Mouse (Mus musculus): ENCODE measurements around the gene Nckipsd. TPM values are rescaled to one million over a fixed set of nuclear protein-coding genes. Genes with fewer than 3 reads are reported as not detected.

Nckipsd gene
- polyA plus RNA-seq, 1 experiment = 8.7 TPM

DNA sequence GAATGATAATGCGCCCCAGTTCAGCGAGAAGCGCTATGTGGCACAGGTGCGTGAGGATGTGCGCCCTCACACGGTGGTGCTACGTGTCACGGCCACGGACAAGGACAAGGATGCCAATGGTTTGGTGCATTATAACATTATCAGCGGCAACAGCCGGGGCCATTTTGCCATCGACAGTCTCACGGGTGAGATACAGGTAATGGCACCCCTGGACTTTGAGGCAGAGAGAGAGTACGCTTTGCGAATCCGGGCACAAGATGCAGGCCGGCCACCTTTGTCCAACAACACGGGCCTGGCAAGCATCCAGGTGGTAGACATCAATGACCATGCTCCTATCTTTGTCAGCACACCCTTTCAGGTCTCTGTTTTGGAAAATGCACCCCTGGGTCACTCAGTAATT is 19.7 kb downstream of the Nckipsd start:
- no peak overlapping the region for H3K4me3 ChIP-seq (ENCODE audit: insufficient read depth, low read length)
- no peaks in the 10 kb centered on the region for H3K4me1 ChIP-seq (ENCODE audit: control insufficient read depth, insufficient read depth, low read length)
- TF ChIP-seq CTCF (IDR thresholded peaks at IDR 0.05; ENCODE audit: borderline replicate concordance, insufficient read depth, low read length) (no peak), POLR2A (IDR thresholded peaks at IDR 0.05; ENCODE audit: low read depth, low read length) (no peak)
- no peak overlapping the region for H3K27ac ChIP-seq (ENCODE audit: insufficient read depth, low read length)

DNA sequence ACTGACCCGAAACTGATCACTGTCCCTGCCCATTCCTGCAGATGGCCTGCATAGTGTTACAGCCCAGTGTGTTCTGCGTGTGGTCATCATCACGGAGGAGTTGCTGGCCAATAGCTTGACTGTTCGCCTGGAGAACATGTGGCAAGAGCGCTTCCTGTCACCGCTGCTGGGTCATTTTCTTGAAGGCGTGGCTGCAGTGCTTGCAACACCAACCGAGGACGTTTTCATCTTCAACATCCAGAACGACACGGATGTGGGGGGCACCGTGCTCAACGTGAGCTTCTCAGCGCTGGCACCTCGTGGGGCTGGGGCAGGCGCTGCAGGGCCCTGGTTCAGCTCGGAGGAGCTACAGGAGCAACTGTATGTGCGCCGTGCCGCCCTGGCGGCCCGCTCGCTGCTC is 23.5 kb downstream of the Nckipsd start:
- TF ChIP-seq CTCF (IDR thresholded peaks at IDR 0.05; ENCODE audit: borderline replicate concordance, insufficient read depth, low read length) = no peak
- TF ChIP-seq POLR2A (IDR thresholded peaks at IDR 0.05; ENCODE audit: low read depth, low read length) = no peak
- Histone ChIP-seq H3K27ac (ENCODE audit: insufficient read depth, low read length) (no peak overlapping the region), H3K4me1 (ENCODE audit: control insufficient read depth, insufficient read depth, low read length) (no peaks in the 10 kb centered on the region), H3K4me3 (ENCODE audit: insufficient read depth, low read length) (peak overlapping the region; percentile 48; the same call in 1 of the 2 replicates)

DNA sequence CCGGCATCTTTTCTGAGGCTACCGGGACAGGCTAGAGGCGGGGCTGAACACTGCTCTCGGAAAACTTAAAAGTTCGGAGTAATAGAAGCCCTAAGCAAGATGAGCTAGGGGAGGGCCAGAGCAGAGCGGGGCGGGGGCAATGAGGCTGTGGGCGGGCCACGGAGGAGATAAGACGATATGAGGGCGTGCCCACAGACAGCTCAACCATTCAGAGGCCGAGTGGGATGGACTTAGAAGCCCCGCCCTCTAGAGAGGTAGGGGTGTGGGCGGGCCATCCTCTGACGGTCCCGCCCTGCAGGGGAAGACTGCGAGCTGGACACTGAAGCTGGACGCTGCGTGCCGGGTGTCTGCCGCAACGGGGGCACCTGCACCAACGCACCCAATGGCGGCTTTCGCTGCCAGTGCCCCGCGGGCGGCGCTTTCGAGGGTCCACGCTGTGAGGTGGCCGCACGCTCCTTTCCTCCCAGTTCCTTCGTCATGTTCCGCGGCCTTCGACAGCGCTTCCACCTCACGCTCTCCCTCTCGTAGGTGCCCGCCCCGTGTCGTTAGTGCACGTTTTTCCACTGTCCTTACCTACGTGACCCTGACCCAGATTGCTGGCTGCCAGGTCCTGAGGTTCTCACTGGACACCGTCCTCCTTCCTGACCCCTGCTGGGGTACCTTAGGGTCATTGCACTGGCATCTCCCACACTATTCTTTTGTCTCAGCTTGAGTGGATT is 24.4 kb downstream of the Nckipsd start:
- H3K4me3 ChIP-seq (ENCODE audit: insufficient read depth, low read length) = peak overlapping the region; percentile 48
- H3K4me1 ChIP-seq (ENCODE audit: control insufficient read depth, insufficient read depth, low read length) = no peaks in the 10 kb centered on the region
- no peak overlapping the region for H3K27ac ChIP-seq (ENCODE audit: insufficient read depth, low read length)
- TF ChIP-seq POLR2A (IDR thresholded peaks at IDR 0.05; ENCODE audit: low read depth, low read length) (no peak), CTCF (IDR thresholded peaks at IDR 0.05; ENCODE audit: borderline replicate concordance, insufficient read depth, low read length) (no peak)

DNA sequence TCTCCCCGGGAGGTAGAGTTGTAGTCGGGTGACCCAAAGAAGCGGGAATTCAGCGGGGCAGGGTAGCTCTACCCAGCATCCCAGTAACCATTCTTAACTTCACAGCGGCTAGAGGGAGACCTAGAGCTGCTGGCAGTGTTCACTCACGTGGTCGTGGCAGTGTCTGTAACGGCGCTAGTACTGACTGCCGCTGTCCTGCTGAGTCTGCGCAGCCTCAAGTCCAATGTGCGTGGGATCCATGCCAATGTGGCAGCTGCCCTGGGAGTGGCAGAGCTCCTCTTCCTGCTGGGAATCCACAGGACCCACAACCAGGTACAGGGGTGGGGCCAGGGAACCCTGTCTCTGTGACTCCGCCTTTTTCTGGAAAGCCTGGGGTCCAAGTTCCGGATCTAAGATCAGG is 34.8 kb downstream of the Nckipsd start:
- peak; percentile 26; the same call in 1 of the 2 replicates for TF ChIP-seq CTCF (IDR thresholded peaks at IDR 0.05; ENCODE audit: borderline replicate concordance, insufficient read depth, low read length)
- TF ChIP-seq POLR2A (IDR thresholded peaks at IDR 0.05; ENCODE audit: low read depth, low read length) = no peak
- Histone ChIP-seq H3K27ac (ENCODE audit: insufficient read depth, low read length) (no peak overlapping the region), H3K4me1 (ENCODE audit: control insufficient read depth, insufficient read depth, low read length) (no peaks in the 10 kb centered on the region), H3K4me3 (ENCODE audit: insufficient read depth, low read length) (no peak overlapping the region)

DNA sequence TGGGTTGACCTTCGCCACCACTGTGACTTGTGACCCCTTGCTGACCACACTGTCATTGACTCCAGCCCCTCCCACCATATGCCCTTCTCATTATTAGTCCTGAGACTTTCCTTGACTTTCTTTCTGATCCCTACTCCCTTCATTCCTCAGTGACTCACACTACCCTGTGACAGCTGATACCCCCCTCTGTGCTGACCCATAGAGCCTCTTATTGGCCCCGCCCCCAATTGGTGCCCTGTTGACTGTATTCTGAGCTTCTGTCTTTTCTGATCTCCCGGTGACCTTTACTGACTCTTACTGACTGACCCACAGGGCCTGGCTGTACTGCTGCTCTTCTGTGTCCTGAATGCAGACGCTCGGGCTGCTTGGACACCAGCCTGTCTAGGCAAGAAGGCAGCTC is 37.2 kb downstream of the Nckipsd start:
- H3K4me3 ChIP-seq (ENCODE audit: insufficient read depth, low read length) = no peak overlapping the region
- TF ChIP-seq CTCF (IDR thresholded peaks at IDR 0.05; ENCODE audit: borderline replicate concordance, insufficient read depth, low read length) (no peak), POLR2A (IDR thresholded peaks at IDR 0.05; ENCODE audit: low read depth, low read length) (no peak)
- no peak overlapping the region for H3K27ac ChIP-seq (ENCODE audit: insufficient read depth, low read length)

DNA sequence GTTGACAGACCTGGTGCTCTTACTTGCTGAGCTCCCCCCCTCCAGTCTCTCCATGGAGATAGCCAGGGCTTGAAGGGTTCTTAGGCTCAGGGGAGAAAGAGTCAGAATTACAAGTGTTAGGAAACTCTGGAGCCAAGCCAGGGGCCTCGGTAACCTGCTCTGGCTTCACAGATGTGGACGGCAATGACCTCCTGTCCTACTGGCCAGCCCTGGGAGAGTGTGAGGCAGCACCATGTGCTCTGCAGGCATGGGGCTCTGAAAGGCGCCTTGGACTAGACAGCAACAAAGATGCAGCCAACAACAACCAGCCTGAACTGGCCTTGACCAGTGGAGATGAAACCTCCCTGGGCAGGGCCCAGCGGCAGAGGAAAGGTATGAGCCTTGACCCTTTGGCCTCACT is 39.2 kb downstream of the Nckipsd start:
- no peak overlapping the region for H3K27ac ChIP-seq (ENCODE audit: insufficient read depth, low read length)
- no peaks in the 10 kb centered on the region for H3K4me1 ChIP-seq (ENCODE audit: control insufficient read depth, insufficient read depth, low read length)

More for the DNA sequence above, 37.2 kb downstream of the Nckipsd start:
- H3K4me1 ChIP-seq (ENCODE audit: control insufficient read depth, insufficient read depth, low read length) = no peaks in the 10 kb centered on the region

DNA sequence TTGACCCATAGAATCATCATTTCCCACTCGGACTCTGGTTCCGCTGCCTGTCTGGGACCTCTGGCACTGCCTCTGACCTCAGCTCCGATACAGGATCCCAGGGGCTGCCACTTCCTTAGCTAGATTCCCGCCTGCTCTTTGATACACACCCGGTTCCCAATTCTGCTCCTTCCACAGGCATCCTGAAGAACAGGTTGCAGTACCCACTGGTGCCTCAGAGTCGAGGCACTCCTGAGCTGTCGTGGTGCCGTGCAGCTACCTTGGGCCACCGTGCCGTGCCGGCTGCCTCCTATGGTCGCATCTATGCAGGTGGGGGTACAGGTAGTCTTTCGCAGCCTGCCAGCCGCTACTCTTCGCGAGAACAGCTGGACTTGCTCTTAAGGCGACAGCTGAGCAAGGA is 40.3 kb downstream of the Nckipsd start:
- no peak for TF ChIP-seq POLR2A (IDR thresholded peaks at IDR 0.05; ENCODE audit: low read depth, low read length)
- TF ChIP-seq CTCF (IDR thresholded peaks at IDR 0.05; ENCODE audit: borderline replicate concordance, insufficient read depth, low read length) = no peak
- Histone ChIP-seq H3K4me1 (ENCODE audit: control insufficient read depth, insufficient read depth, low read length) (no peaks in the 10 kb centered on the region), H3K27ac (ENCODE audit: insufficient read depth, low read length) (no peak overlapping the region), H3K4me3 (ENCODE audit: insufficient read depth, low read length) (no peak overlapping the region)

More for the DNA sequence above, 39.2 kb downstream of the Nckipsd start:
- TF ChIP-seq POLR2A (IDR thresholded peaks at IDR 0.05; ENCODE audit: low read depth, low read length) (no peak), CTCF (IDR thresholded peaks at IDR 0.05; ENCODE audit: borderline replicate concordance, insufficient read depth, low read length) (no peak)
- no peak overlapping the region for H3K4me3 ChIP-seq (ENCODE audit: insufficient read depth, low read length)

DNA sequence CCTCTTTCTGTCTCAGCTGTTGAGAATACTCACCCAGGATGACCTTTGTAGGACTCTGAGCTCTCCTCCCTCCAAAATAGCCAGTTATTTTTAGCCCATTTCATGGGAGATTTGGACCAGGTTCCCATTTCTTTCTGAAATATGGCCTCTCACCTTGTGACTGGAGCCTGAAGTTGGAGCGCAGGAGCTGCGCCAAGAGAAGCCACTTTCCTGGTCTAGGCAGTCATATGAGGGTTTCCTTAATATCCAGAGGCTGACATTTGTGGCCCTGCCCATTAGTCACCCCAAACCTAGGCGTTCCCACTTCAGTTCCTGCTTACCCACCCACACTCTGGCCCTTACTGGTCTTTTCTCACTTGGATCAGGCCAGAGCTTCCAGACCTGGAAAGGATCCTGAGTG is 44.8 kb downstream of the Nckipsd start, which contains the start of gene Slc26a6:
Gene Slc26a6 (plus strand): TSS at position 308 of the 400 bp plus-strand sequence.
- Histone ChIP-seq H3K4me1 (ENCODE audit: control insufficient read depth, insufficient read depth, low read length) (no peaks in the 10 kb centered on the region), H3K4me3 (ENCODE audit: insufficient read depth, low read length) (peak within 1 kb of the TSS; percentile 76)
- no peak for TF ChIP-seq POLR2A (IDR thresholded peaks at IDR 0.05; ENCODE audit: low read depth, low read length)
- TF ChIP-seq CTCF (IDR thresholded peaks at IDR 0.05; ENCODE audit: borderline replicate concordance, insufficient read depth, low read length) = no peak

DNA sequence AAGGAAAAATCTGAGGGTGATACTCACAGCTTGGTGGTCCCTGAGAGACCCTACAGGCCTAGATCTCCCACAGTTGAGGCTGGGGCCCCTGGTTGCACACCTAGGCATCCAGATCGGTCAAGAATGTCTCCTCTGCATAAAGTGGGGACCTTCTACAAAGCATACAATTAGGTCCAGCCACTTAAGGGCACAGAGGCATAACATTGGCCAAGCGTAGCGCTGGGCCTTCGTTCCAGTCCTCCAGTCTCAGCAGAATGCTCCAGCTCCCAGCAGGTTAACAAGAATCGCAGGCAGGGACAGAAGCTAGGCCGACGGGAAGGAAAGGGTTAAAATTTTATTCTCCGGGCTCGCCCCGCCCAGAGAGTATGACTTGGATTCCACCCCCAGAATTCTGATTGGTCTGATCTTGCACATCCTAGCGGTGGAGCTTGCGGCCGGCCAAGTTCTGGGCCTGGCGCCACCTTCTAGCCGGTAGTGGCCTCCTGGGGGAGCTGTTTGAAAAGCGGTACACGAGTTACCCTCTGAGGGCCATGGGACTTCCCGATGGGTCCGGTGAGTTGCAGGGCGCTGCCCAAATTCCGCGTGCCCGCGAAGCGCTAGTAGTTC is 45.6 kb downstream of the Nckipsd start:
- Histone ChIP-seq H3K27ac (ENCODE audit: insufficient read depth, low read length) (peak overlapping the region; percentile 63), H3K4me1 (ENCODE audit: control insufficient read depth, insufficient read depth, low read length) (no peaks in the 10 kb centered on the region), H3K4me3 (ENCODE audit: insufficient read depth, low read length) (peak overlapping the region; percentile 76)
- TF ChIP-seq POLR2A (IDR thresholded peaks at IDR 0.05; ENCODE audit: low read depth, low read length) = peak; percentile 40; the same call in 1 of the 2 replicates
- peak; percentile 34; the same call in 1 of the 2 replicates for TF ChIP-seq CTCF (IDR thresholded peaks at IDR 0.05; ENCODE audit: borderline replicate concordance, insufficient read depth, low read length)

More for the DNA sequence above, 44.8 kb downstream of the Nckipsd start, which contains the start of gene Slc26a6:
- peak within 1 kb of the TSS; percentile 63 for H3K27ac ChIP-seq (ENCODE audit: insufficient read depth, low read length)

DNA sequence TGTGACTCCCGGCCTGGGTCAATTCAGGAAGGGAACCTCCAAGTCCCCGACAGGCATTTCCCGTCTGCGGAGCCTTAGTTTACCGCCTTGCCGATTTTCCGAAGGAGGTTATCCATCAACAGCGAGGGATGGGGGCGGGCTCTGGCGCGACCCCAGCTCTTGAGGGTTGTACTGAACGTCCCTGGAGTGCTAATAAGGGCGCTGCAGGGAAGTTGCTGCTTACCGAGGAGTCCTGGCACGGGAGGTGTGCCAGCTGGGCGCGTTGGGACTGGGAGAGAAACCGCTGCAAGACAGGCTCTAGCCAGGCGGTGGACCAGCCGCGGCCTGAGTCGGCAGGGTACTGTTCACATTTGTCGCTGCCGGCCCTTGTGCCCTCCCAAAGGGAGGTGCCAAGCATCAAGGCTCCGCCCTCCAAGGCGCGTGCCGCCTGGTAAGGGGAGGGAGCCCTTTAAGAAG is 46.1 kb downstream of the Nckipsd start:
- peak overlapping the region; percentile 63 for H3K27ac ChIP-seq (ENCODE audit: insufficient read depth, low read length)
- TF ChIP-seq POLR2A (IDR thresholded peaks at IDR 0.05; ENCODE audit: low read depth, low read length) (peak; percentile 98), CTCF (IDR thresholded peaks at IDR 0.05; ENCODE audit: borderline replicate concordance, insufficient read depth, low read length) (no peak)

More for the DNA sequence above, 46.1 kb downstream of the Nckipsd start:
- Histone ChIP-seq H3K4me1 (ENCODE audit: control insufficient read depth, insufficient read depth, low read length) (no peaks in the 10 kb centered on the region), H3K4me3 (ENCODE audit: insufficient read depth, low read length) (peak overlapping the region; percentile 76)

Data from embryonic fibroblast, embryonic 13.5 days (primary cell).